Mouse (Mus musculus) layer of hippocampus, adult 9-10 months (tissue): ENCODE results near the gene Xrcc3.

Experiments used
- DNase-seq: peaks from one replicate; pipeline ENCODE4 v3.0.0; 2022; ENCODE audit warnings: low spot score

Gene Xrcc3

DNA sequence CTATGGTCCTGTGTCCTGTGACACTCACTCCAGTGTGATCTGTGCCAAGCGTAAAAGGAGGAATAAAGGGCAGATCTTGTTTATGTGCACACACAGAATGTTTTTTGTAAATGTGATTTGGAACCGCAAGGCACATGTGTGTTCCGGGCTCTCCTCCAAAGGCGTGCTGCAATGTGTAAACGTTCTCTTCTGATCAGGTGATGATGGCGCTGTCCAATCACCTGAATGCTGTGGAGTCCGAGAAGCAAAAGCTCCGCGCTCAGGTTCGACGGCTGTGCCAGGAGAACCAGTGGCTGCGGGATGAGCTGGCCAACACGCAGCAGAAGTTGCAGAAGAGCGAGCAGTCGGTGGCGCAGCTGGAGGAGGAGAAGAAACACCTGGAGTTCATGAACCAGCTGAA is 39.5 kb downstream of the Xrcc3 start:
- no peak for DNase-seq

DNA sequence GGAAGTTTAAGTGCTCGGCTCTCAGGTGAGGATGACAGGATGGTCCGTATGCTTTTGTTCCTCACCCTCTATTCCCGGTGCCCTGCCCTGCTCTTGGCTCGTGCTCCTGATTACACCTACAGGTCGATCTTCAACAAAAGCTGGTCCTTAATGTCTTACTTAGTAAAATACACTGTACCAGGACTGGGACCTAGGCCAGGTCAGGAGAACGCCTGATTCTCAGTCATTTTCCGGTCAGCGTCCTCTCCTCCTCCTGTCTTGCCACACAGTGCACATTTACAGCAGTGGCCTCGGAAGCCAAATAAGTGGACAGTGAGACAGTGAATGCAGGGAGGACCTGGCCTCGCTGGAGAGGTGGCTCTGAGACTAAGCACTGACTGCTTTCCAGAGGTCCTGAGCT is 43.0 kb downstream of the Xrcc3 start:
- DNase-seq: no peak

GRCm38 (mm10) chr12:111769816-111770577 is 43.7 kb downstream of the Xrcc3 start:
- DNase-seq: no peak

GRCm38 (mm10) chr12:111769306-111769705 is 44.4 kb downstream of the Xrcc3 start:
- no peak for DNase-seq

GRCm38 (mm10) chr12:111768322-111768928 is 45.2 kb downstream of the Xrcc3 start:
- DNase-seq: no peak

- DNase-seq: no peak
These were observed 47.1 kb downstream of the Xrcc3 start for GRCm38 (mm10) chr12:111766313-111767236.

GRCm38 (mm10) chr12:111762620-111763280 is 50.9 kb downstream of the Xrcc3 start:
- DNase-seq: no peak

DNA sequence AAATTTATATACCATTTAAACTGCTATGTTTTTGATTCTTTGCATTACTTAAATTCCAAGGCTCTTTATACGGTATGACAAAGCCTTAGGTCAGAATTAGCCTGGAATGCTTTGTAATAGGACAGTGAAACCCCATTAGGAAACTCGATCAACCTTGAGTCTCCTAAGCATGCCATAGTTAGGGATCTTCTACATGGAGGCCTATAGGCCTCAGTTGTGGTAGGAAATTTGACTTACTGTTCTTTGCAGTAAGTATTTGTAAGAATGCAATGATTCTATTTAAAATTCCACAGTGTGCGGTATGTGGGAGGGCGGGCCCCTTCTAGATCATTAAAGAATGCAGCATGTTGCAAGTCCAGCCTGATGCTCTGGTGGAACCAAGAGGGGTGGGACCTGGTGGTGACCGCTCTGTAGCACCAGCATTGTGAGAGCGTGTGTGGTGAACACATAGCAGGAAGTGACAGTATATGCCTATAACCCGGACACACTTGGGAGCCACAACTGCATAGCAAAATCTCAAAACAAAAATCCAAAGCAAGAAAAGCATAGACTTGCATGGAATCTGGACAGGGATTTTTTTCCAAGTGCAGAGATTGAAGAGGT is 53.3 kb downstream of the Xrcc3 start:
- no peak for DNase-seq

- no peak for DNase-seq
These were observed 54.3 kb downstream of the Xrcc3 start for GRCm38 (mm10) chr12:111759176-111760061.

DNA sequence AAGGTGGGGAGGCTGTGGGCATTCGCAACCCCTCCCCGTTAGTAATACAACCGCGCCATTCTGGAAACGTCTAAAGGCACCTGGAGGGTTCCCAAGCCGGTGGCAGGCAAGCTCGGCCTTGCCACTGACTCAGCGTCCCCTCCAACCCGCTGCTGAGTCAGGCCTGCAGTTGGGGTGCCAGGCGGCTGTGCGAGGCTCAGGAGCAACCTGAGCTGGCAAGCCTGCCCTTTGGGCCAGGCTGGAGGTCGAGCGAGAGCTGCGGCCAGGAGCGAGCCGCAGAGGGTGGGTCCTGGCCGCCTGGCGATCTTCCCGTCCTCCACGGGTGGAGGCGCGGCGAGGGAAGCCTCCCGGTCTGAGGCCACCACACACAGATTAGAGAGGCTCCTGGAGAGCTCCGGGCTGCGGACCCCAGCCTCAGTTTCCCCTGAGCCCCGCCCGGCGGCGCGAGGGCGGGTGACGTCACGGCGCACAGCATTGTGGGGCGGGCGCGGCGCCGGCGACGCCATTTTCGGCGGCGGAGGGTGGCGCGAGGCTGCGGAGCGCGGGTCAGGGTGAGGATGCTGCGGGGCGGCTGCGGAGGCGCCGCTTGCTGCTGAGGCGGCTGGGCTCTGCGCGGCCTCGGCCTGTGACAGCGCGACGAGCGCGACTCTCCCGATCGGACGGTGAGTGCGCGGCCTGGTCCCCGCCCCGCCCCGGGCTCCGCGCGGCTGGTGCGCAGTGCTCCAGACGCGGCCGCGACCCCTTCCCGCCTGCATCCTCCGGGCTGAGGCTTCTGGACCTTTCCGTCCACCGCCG is 55.1 kb downstream of the Xrcc3 start, which contains the start of gene Klc1:
Gene Klc1, plus strand, starts transcription at position 469 of the 795 bp plus-strand sequence.
- no peak for DNase-seq

DNA sequence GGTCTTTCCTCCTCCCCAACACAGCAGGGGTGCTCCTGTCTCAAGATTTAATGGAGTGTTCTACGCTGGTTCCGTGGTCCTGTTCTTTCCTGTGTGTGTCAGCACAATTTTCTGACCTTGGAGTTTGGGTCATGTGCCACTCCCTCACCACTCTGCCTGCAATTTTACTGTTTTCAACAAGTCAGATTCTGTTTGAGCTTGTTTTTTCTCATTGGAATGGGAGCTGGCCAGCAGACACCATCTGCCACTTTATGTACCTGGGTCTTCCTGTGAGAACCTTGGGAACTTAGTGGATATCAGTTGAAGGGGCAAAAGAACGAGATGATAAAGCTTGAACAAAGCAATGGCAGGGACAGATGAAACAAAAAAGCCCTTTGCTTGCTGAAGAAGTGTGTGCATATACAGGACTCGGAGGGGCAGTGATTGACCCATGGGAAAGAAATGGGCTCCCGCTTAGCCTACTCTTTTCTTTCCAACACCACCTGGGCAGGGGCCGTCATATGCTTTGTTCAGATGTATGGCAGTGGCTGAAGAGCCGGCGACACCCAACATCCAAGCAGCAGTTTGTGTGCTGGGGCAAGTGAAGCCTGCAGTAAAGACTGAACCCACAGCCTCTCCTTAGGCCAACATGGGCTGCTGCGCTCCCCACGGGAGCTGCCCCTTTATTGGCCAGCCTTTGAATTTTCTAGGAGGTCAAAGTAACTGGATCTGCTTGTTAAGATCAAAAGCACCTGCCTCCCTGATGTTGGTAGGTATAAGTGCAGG is 55.9 kb downstream of the Xrcc3 start:
- no peak for DNase-seq

DNA sequence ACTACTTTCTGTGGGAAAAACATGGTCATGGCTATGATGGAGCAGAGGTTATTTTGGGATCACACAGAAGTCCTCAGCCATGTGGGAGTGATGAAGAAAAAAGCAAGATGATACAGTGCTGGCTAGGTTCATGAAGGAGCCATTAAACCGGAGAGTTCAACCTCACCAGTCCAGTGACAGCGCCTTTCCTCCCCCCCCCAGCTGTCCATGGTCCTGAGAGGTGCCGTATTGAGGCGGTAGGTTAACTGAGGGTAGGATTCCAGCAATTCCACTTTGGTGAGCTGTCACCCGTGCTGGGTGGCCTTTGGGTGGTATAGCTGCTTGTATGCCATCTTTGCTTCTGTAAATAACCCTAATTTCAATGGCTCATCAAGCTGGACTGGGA is 57.0 kb downstream of the Xrcc3 start:
- DNase-seq: no peak

GRCm38 (mm10) chr12:111756082-111756697 is 57.5 kb downstream of the Xrcc3 start:
- DNase-seq: no peak

- DNase-seq: no peak
These were observed 58.4 kb downstream of the Xrcc3 start for GRCm38 (mm10) chr12:111755231-111755630.

- DNase-seq: no peak
These were observed 59.0 kb downstream of the Xrcc3 start for GRCm38 (mm10) chr12:111754710-111755109.

- no peak for DNase-seq
These were observed 60.3 kb downstream of the Xrcc3 start for GRCm38 (mm10) chr12:111753347-111753746.
